ENCODE assay signal across 9 mouse cellular contexts in the genomic region with DNA sequence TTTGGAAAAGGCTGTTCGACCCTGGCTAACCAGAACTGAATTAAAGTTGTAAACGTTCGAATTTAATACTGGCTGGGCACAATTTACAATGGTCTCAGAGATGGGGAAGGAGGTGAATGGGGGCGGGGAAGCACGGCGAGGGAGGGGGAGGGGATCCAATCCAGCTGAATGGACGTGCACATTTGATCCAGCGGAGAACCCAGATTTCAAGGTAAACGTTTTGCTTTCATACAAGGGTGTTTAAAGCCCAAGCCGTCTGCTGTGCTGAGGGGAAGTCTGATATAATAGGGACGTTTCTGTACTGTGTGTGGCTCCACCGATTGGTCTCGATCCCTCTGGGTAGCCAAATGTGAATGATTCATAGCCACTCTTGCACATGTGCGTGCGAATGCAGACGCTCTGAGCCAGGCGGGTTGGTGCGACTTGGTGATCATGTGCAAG. TPM values are rescaled to one million over a fixed set of nuclear protein-coding genes. Genes with fewer than 3 reads are reported as not detected.
A peak's percentile ranks its signal among the peaks of the same experiment; 100 is the strongest.
DNase-seq lines count a peak whose midpoint lies in the region; ATAC-seq lines count a peak whose summit lies in the region.
"Had no signal": no experiment of that assay in that cellular context is flagged by ENCODE, and none has a peak within 500 bp of the region (broad histone marks: within the 10 kb centered on the region; RNA-seq: fewer than 3 reads in every experiment).

No protein-coding gene starts in this region.

- no peaks in the 10 kb centered on the region for H3K36me3 ChIP-seq in lung, embryonic 15.5 days
- H3K36me3 ChIP-seq in embryonic facial prominence, embryonic 13.5 days: no peaks in the 10 kb centered on the region
- peaks cover 9% of the 10 kb centered on the region; the same call in 1 of the 2 replicates for H3K36me3 ChIP-seq in midbrain, embryonic 13.5 days

- H3K4me2 ChIP-seq in lung, embryonic 15.5 days: peak overlapping the region; percentile 99
- peak overlapping the region; percentile 96 for H3K4me2 ChIP-seq in embryonic facial prominence, embryonic 13.5 days
- peak overlapping the region; percentile 64 for H3K4me2 ChIP-seq in midbrain, embryonic 13.5 days (replicated peaks)

- H3K4me1 ChIP-seq in lung, embryonic 15.5 days: peaks cover 36% of the 10 kb centered on the region; the same call in 1 of the 2 replicates
- peaks cover 20% of the 10 kb centered on the region for H3K4me1 ChIP-seq in embryonic facial prominence, embryonic 13.5 days
- H3K4me1 ChIP-seq in midbrain, embryonic 13.5 days (replicated peaks): peaks cover 28% of the 10 kb centered on the region

- no peak for DNase-seq in lung, postnatal 4 days
- peak; percentile 44 to 77 for DNase-seq in layer of hippocampus, adult 18-20 months (ENCODE audit: low spot score in 2 of 2)
- no peak for DNase-seq in adrenal gland, postnatal 4 days (ENCODE audit: low spot score in 2 of 2)
- DNase-seq in urinary bladder, postnatal 4 days (ENCODE audit: low spot score in 2 of 2): no peak

- H3K27me3 ChIP-seq in lung, embryonic 15.5 days: peaks cover 74% of the 10 kb centered on the region
- peaks cover 54% of the 10 kb centered on the region for H3K27me3 ChIP-seq in embryonic facial prominence, embryonic 13.5 days
- H3K27me3 ChIP-seq in midbrain, embryonic 13.5 days: peaks cover 13% of the 10 kb centered on the region; the same call in 1 of the 2 replicates

- H3K4me3 ChIP-seq in lung, embryonic 15.5 days: peak overlapping the region; percentile 55
- H3K4me3 ChIP-seq in embryonic facial prominence, embryonic 13.5 days: peak overlapping the region; percentile 66
- H3K4me3 ChIP-seq in midbrain, embryonic 13.5 days (replicated peaks): peak overlapping the region; percentile 85

- H3K9ac ChIP-seq in lung, embryonic 15.5 days: no peak overlapping the region
- H3K9ac ChIP-seq in embryonic facial prominence, embryonic 13.5 days: peak overlapping the region; percentile 79
- H3K9ac ChIP-seq in midbrain, embryonic 13.5 days (replicated peaks): peak overlapping the region; percentile 93
- H3K9ac ChIP-seq: liver, embryonic 14.5 days had no signal

- H3K9me3 ChIP-seq in lung, embryonic 15.5 days: no peaks in the 10 kb centered on the region
- no peaks in the 10 kb centered on the region for H3K9me3 ChIP-seq in embryonic facial prominence, embryonic 13.5 days
- H3K9me3 ChIP-seq in midbrain, embryonic 13.5 days: no peaks in the 10 kb centered on the region

- WGBS in lung, embryonic 15.5 days: under 1% methylated on average over 18 of the region's 18 CpGs
- under 1% methylated on average over 18 of the region's 18 CpGs for WGBS in embryonic facial prominence, embryonic 13.5 days
- WGBS in midbrain, embryonic 13.5 days: 1% methylated on average over 18 of the region's 18 CpGs

- H3K27ac ChIP-seq in lung, embryonic 15.5 days: no peak overlapping the region
- H3K27ac ChIP-seq in embryonic facial prominence, embryonic 13.5 days: no peak overlapping the region
- peak overlapping the region; percentile 99 for H3K27ac ChIP-seq in midbrain, embryonic 13.5 days
- H3K27ac ChIP-seq: liver, embryonic 14.5 days had no signal

- no peak for ATAC-seq in lung, embryonic 15.5 days (ENCODE audit: borderline replicate concordance, extremely low read depth, low FRiP score, low TSS enrichment)
- no peak for ATAC-seq in embryonic facial prominence, embryonic 13.5 days (ENCODE audit: insufficient number of reproducible peaks, insufficient read depth, low FRiP score, low TSS enrichment, low read depth)
- ATAC-seq in midbrain, embryonic 13.5 days: 0 out of 2 replicates have a peak, but pooled peaks have one; percentile 9
- no peak for ATAC-seq in monocyte, adult 5-6 weeks (replicated peaks; ENCODE audit: insufficient number of reproducible peaks, low FRiP score, low TSS enrichment, poor library complexity, severe bottlenecking)

RNA-seq across cellular contexts. Expression of a gene that starts 2.0 kb away (rescaled TPM):
- polyA plus RNA-seq in lung, embryonic 15.5 days (2015; fragmentation: Nextera tagmentation; extraction: Ambion mirVana): 0.53 and 0.65 TPM in 2 replicates
- polyA plus RNA-seq in embryonic facial prominence, embryonic 13.5 days (2015; fragmentation: Nextera tagmentation; extraction: Ambion mirVana): 4.6 and 5.7 TPM in 2 replicates
- total RNA-seq in layer of hippocampus, adult 18-20 months (2021): 10 to 100 TPM; 90.7 to 97.8 TPM
- 25.0 TPM in 2 replicates for polyA plus RNA-seq in midbrain, embryonic 13.5 days (2015; fragmentation: Nextera tagmentation; extraction: Ambion mirVana)
- total RNA-seq in monocyte, adult 5-6 weeks (2017): not detected in 3 replicates
- total RNA-seq in adrenal gland, postnatal 4 days (2021): 1 to 10 TPM in 1 of 2 experiments, under 1 TPM in 1; 0.56 to 1.2 TPM

Comparison
In these comparisons a context has a peak if more than half of its experiments do, and no peak if none do; other contexts are left out.
1. DNase-seq: peak in layer of hippocampus, adult 18-20 months (2 of 2); none in lung, postnatal 4 days (0 of 2), adrenal gland, postnatal 4 days (0 of 2) and urinary bladder, postnatal 4 days (0 of 2).
2. RNA of a gene that starts 2.0 kb away (total RNA-seq): 90.7 to 97.8 TPM in layer of hippocampus, adult 18-20 months; 0.56 to 1.2 TPM in adrenal gland, postnatal 4 days and not detected in monocyte, adult 5-6 weeks; every median in the first group is over 10 times any median in the second.
3. Peak in every context shown above with its lines, with median percentiles within 50 percentile points of each other: H3K4me2 ChIP-seq and H3K4me3 ChIP-seq.